Mouse (Mus musculus) kidney, embryonic 16.5 days (tissue): ENCODE measurements around the gene Sla2. TPM values are rescaled to one million over a fixed set of nuclear protein-coding genes. Genes with fewer than 3 reads are reported as not detected.
"Not testable (repeated sequence)": the region's sequence is repeated elsewhere in the genome, so short reads cannot be mapped to it uniquely, and the experiment has no call there.

ENCODE experiments used
- ATAC-seq: fragments of 200-750 bp; cut with Nextera tagmentation; 2 replicates; pipeline ENCODE4 v1.8.0; 2017; ENCODE audit warnings: moderate TSS enrichment; ENCODE audit not compliant: low FRiP score, low TSS enrichment
- H3K27ac ChIP-seq: fragments of 300-500 bp; sonication (generic); 2 replicates; pipeline ENCODE4 v1.5.1; 2014; ENCODE audit warnings: low read length
- H3K27me3 ChIP-seq: fragments of 300-500 bp; sonication (generic); 2 replicates; pipeline ENCODE4 v1.6.1; 2014; ENCODE audit warnings: low read length, control low read depth, mixed read lengths; ENCODE audit not compliant: insufficient read depth
- H3K36me3 ChIP-seq: fragments of 300-500 bp; sonication (generic); 2 replicates; pipeline ENCODE4 v1.6.1; 2014; ENCODE audit warnings: low read length, control low read depth, mixed read lengths; ENCODE audit not compliant: insufficient read depth
- H3K4me1 ChIP-seq: fragments of 300-500 bp; sonication (generic); 2 replicates; pipeline ENCODE4 v1.6.1; 2014; ENCODE audit warnings: low read length, control low read depth, mixed read lengths; ENCODE audit not compliant: insufficient read depth
- H3K4me2 ChIP-seq: fragments of 300-500 bp; sonication (generic); replicated peaks from 2 replicates; pipeline ENCODE4 v1.6.1; 2014; ENCODE audit warnings: low read depth, low read length
- H3K4me3 ChIP-seq: fragments of 300-500 bp; sonication (generic); 2 replicates; pipeline ENCODE4 v1.5.1; 2014; ENCODE audit warnings: mild to moderate bottlenecking, low read length
- H3K9ac ChIP-seq: fragments of 300-500 bp; sonication (generic); replicated peaks from 2 replicates; pipeline ENCODE4 v1.6.1; 2014; ENCODE audit warnings: low read length
- H3K9me3 ChIP-seq: fragments of 300-500 bp; sonication (generic); 2 replicates; pipeline ENCODE4 v1.6.1; 2016; ENCODE audit warnings: low read length, control low read depth
- WGBS: fragments of 180-500 bp; shearing (Covaris S2); extraction: QIAGEN DNeasy Blood & Tissue Kit; methylation state at CpG from one replicate; pipeline ENCODE4 v1.1.7; 2014; 5-methylcytosine and 5-hydroxymethylcytosine counted together
- polyA plus RNA-seq: library from polyadenylated mRNA; unstranded; fragments of >200 nt; fragmentation: Nextera tagmentation; extraction: Ambion mirVana; gene quantifications from 2 replicates; pipeline ENCODE4 v1.2.1, GENCODE M21; 2015

Sla2 gene
- polyA plus RNA-seq: 0.14 and 0.36 TPM in 2 replicates

GRCm38 (mm10) chr2:156887017-156887416 is at the start of gene Sla2:
Gene Sla2, minus strand, starts transcription at chr2:156887192.
- 60% methylated on average over 6 of the region's 6 CpGs for WGBS
- Histone ChIP-seq H3K9ac (no peak within 1 kb of the TSS), H3K4me3 (no peak within 1 kb of the TSS), H3K9me3 (no peaks in the 10 kb centered on the region), H3K27ac (no peak within 1 kb of the TSS), H3K27me3 (no peaks in the 10 kb centered on the region), H3K36me3 (no peaks in the 10 kb centered on the region), H3K4me1 (no peaks in the 10 kb centered on the region), H3K4me2 (no peak within 1 kb of the TSS)
- no peak for ATAC-seq

GRCm38 (mm10) chr2:156935005-156935404 is 48.0 kb upstream of the Sla2 start:
- Histone ChIP-seq H3K36me3 (peaks cover 3% of the 10 kb centered on the region; the same call in 1 of the 2 replicates), H3K4me1 (no peaks in the 10 kb centered on the region), H3K27me3 (no peaks in the 10 kb centered on the region), H3K9ac (no peak overlapping the region), H3K9me3 (no peaks in the 10 kb centered on the region), H3K4me3 (no peak overlapping the region), H3K4me2 (no peak overlapping the region), H3K27ac (no peak overlapping the region)
- no peak for ATAC-seq
- 88% methylated on average over 6 of the region's 6 CpGs for WGBS

- no peaks in the 10 kb centered on the region for H3K4me1 ChIP-seq
- no peaks in the 10 kb centered on the region for H3K27me3 ChIP-seq
- H3K36me3 ChIP-seq: peaks cover 6% of the 10 kb centered on the region; the same call in 1 of the 2 replicates
- H3K9ac ChIP-seq: no peak overlapping the region
- ATAC-seq: no peak
- no peak overlapping the region for H3K4me3 ChIP-seq
- H3K27ac ChIP-seq: no peak overlapping the region
- H3K4me2 ChIP-seq: no peak overlapping the region
- H3K9me3 ChIP-seq: no peaks in the 10 kb centered on the region
- WGBS: 90% methylated on average over 1 of the region's 1 CpGs
Observed at GRCm38 (mm10) chr2:156933426-156933825, 46.4 kb upstream of the Sla2 start.

GRCm38 (mm10) chr2:156931421-156931820 is 44.4 kb upstream of the Sla2 start:
- no peak for ATAC-seq
- Histone ChIP-seq H3K36me3 (peaks cover 8% of the 10 kb centered on the region; the same call in 1 of the 2 replicates), H3K27me3 (no peaks in the 10 kb centered on the region), H3K9me3 (no peaks in the 10 kb centered on the region), H3K4me1 (no peaks in the 10 kb centered on the region), H3K9ac (no peak overlapping the region), H3K4me2 (no peak overlapping the region), H3K4me3 (no peak overlapping the region), H3K27ac (no peak overlapping the region)
- WGBS: 98% methylated on average over 2 of the region's 2 CpGs

GRCm38 (mm10) chr2:156930549-156930948 is 43.6 kb upstream of the Sla2 start:
- Histone ChIP-seq H3K4me3 (no peak overlapping the region), H3K9me3 (no peaks in the 10 kb centered on the region), H3K4me1 (no peaks in the 10 kb centered on the region), H3K4me2 (no peak overlapping the region), H3K27ac (no peak overlapping the region), H3K9ac (no peak overlapping the region), H3K36me3 (peaks cover 11% of the 10 kb centered on the region; the same call in 1 of the 2 replicates), H3K27me3 (no peaks in the 10 kb centered on the region)
- no peak for ATAC-seq
- WGBS: 90% methylated on average over 6 of the region's 6 CpGs

GRCm38 (mm10) chr2:156929519-156930120 is 42.6 kb upstream of the Sla2 start:
- no peaks in the 10 kb centered on the region; the same call in 1 of the 2 replicates for H3K4me1 ChIP-seq
- no peak overlapping the region for H3K4me2 ChIP-seq
- H3K27me3 ChIP-seq: no peaks in the 10 kb centered on the region
- no peak overlapping the region for H3K9ac ChIP-seq
- no peaks in the 10 kb centered on the region for H3K9me3 ChIP-seq
- 66% methylated on average over 11 of the region's 11 CpGs for WGBS
- peaks cover 11% of the 10 kb centered on the region; the same call in 1 of the 2 replicates for H3K36me3 ChIP-seq
- ATAC-seq: no peak
- no peak overlapping the region for H3K4me3 ChIP-seq
- H3K27ac ChIP-seq: no peak overlapping the region

- Histone ChIP-seq H3K27ac (no peak overlapping the region), H3K4me2 (no peak overlapping the region), H3K9ac (no peak overlapping the region), H3K27me3 (no peaks in the 10 kb centered on the region), H3K9me3 (no peaks in the 10 kb centered on the region), H3K36me3 (peaks cover 11% of the 10 kb centered on the region; the same call in 1 of the 2 replicates), H3K4me3 (no peak overlapping the region), H3K4me1 (peaks cover 6% of the 10 kb centered on the region; the same call in 1 of the 2 replicates)
- WGBS: 93% methylated on average over 6 of the region's 6 CpGs
- no peak for ATAC-seq
Observed at GRCm38 (mm10) chr2:156928606-156929005, 41.6 kb upstream of the Sla2 start.

- Histone ChIP-seq H3K4me1 (peaks cover 6% of the 10 kb centered on the region; the same call in 1 of the 2 replicates), H3K4me2 (no peak overlapping the region), H3K9me3 (no peaks in the 10 kb centered on the region), H3K4me3 (no peak overlapping the region), H3K27ac (no peak overlapping the region), H3K27me3 (no peaks in the 10 kb centered on the region), H3K9ac (no peak overlapping the region), H3K36me3 (peaks cover 11% of the 10 kb centered on the region; the same call in 1 of the 2 replicates)
- ATAC-seq: no peak
- WGBS: 89% methylated on average over 6 of the region's 6 CpGs
Observed at GRCm38 (mm10) chr2:156927663-156928062, 40.7 kb upstream of the Sla2 start.

GRCm38 (mm10) chr2:156925611-156926010 is 38.6 kb upstream of the Sla2 start:
- H3K9me3 ChIP-seq, H3K4me3 ChIP-seq, H3K4me1 ChIP-seq, H3K9ac ChIP-seq, H3K4me2 ChIP-seq, H3K27me3 ChIP-seq, H3K27ac ChIP-seq, ATAC-seq: not testable (repeated sequence)
- peaks cover 10% of the 10 kb centered on the region; the same call in 1 of the 2 replicates for H3K36me3 ChIP-seq
- 76% methylated on average over 3 of the region's 3 CpGs for WGBS

GRCm38 (mm10) chr2:156925075-156925474 is 38.1 kb upstream of the Sla2 start:
- ATAC-seq: peak; percentile 49
- not testable (repeated sequence) for H3K36me3 ChIP-seq, H3K9ac ChIP-seq

More at GRCm38 (mm10) chr2:156925075-156925474, 38.1 kb upstream of the Sla2 start:
- not testable (repeated sequence) for H3K27me3 ChIP-seq, H3K4me3 ChIP-seq, H3K4me2 ChIP-seq, H3K27ac ChIP-seq, H3K9me3 ChIP-seq, H3K4me1 ChIP-seq
- 66% methylated on average over 4 of the region's 4 CpGs for whole genome bisulfite sequencing
